35 mouse cellular contexts compared by ENCODE assay signal in the genomic region with DNA sequence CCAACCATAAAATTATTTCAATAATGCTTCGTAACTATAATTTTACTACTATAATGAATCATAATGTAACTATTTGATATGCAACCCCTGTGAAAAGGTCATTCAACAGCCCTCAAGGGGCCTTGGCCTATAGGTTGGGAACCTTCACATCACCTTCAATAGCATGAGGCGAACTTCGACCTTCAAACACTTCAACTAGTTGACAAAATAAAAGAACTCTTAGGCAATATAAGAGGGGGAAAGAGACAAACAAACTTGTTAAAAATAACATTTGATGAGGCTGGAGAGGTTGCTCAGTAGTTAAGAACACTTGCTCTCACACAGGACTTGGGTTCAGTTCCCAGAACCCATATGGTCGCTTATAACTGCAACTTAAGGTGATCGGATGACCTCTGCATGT.
"Had no signal": no experiment of that assay in that cellular context is flagged by ENCODE, and none has a peak within 500 bp of the region (broad histone marks: within the 10 kb centered on the region; RNA-seq: fewer than 3 reads in every experiment).

No protein-coding gene starts in this region.

- H3K27ac ChIP-seq: heart, embryonic 10.5 days; heart, embryonic 13.5 days; heart, embryonic 15.5 days; hindbrain, embryonic 10.5 days; hindbrain, embryonic 12.5 days; hindbrain, embryonic 13.5 days; hindbrain, embryonic 14.5 days; hindbrain, embryonic 15.5 days; hindbrain, postnatal 0 days; intestine, embryonic 15.5 days; kidney, embryonic 15.5 days; kidney, postnatal 0 days; layer of hippocampus, adult 2 months had no signal

- H3K27me3 ChIP-seq: heart, embryonic 12.5 days; heart, embryonic 13.5 days; heart, embryonic 15.5 days; hindbrain, embryonic 12.5 days; hindbrain, embryonic 13.5 days; hindbrain, embryonic 15.5 days; intestine, embryonic 15.5 days; kidney, embryonic 15.5 days had no signal

- ATAC-seq: hindbrain, embryonic 16.5 days; hindbrain, postnatal 0 days; inflammation-experienced regulatory T-cells, adult 6 months; intestine, embryonic 15.5 days; intestine, embryonic 16.5 days; intestine, postnatal 0 days had no signal

- H3K36me3 ChIP-seq: heart, embryonic 15.5 days; hindbrain, embryonic 10.5 days; hindbrain, embryonic 12.5 days; hindbrain, embryonic 13.5 days; hindbrain, embryonic 15.5 days; intestine, embryonic 15.5 days had no signal

- H3K9me3 ChIP-seq: heart, embryonic 10.5 days; heart, embryonic 12.5 days; heart, embryonic 13.5 days; heart, embryonic 15.5 days; hindbrain, embryonic 10.5 days; hindbrain, embryonic 12.5 days; hindbrain, embryonic 13.5 days; hindbrain, embryonic 15.5 days; intestine, embryonic 15.5 days; kidney, embryonic 15.5 days had no signal

- H3K4me3 ChIP-seq: heart, embryonic 10.5 days; heart, embryonic 12.5 days; heart, embryonic 13.5 days; heart, embryonic 15.5 days; hindbrain, embryonic 10.5 days; hindbrain, embryonic 12.5 days; hindbrain, embryonic 13.5 days; hindbrain, embryonic 15.5 days; intestine, embryonic 15.5 days; kidney, embryonic 15.5 days; layer of hippocampus, adult 2 months had no signal

- H3K9ac ChIP-seq: heart, embryonic 12.5 days; heart, embryonic 13.5 days; heart, embryonic 15.5 days; hindbrain, embryonic 12.5 days; hindbrain, embryonic 13.5 days; hindbrain, embryonic 14.5 days; hindbrain, embryonic 15.5 days; intestine, embryonic 15.5 days; kidney, embryonic 15.5 days had no signal

- H3K4me2 ChIP-seq: heart, embryonic 11.5 days; heart, embryonic 12.5 days; heart, embryonic 13.5 days; heart, embryonic 15.5 days; hindbrain, embryonic 12.5 days; hindbrain, embryonic 13.5 days; hindbrain, embryonic 14.5 days; hindbrain, embryonic 15.5 days; intestine, embryonic 15.5 days; kidney, embryonic 15.5 days had no signal

- DNase-seq: heart, postnatal 10 days; heart, postnatal 14 days; heart, postnatal 36 days; heart, postnatal 4 days; kidney, adult 11 months; kidney, adult 18-20 months; kidney, adult 2 months; kidney, adult 8-10 months; kidney, adult 9 months; kidney, postnatal 10 days; kidney, postnatal 14 days; kidney, postnatal 25 days; kidney, postnatal 36 days; kidney, postnatal 4 days; layer of hippocampus, adult 9-11 months; layer of hippocampus, postnatal 36 days had no signal
